7 mouse cellular contexts compared by ENCODE assay signal in genomic region chr9:66591851-66592645, GRCm38 (mm10). TPM values are rescaled to one million over a fixed set of nuclear protein-coding genes. Genes with fewer than 3 reads are reported as not detected.
A peak's percentile ranks its signal among the peaks of the same experiment; 100 is the strongest.
DNase-seq lines count a peak whose midpoint lies in the region; ATAC-seq lines count a peak whose summit lies in the region.

No protein-coding gene starts in this region.

- H3K9ac ChIP-seq in embryonic facial prominence, embryonic 15.5 days: peak overlapping the region; percentile 85
- peak overlapping the region; percentile 99 for H3K9ac ChIP-seq in heart, embryonic 16.5 days (ENCODE audit: low read length)
- peak overlapping the region; percentile 97 for H3K9ac ChIP-seq in midbrain, embryonic 13.5 days (replicated peaks)

- H3K4me2 ChIP-seq in embryonic facial prominence, embryonic 15.5 days (replicated peaks): peak overlapping the region; percentile 71
- peak overlapping the region; percentile 91 for H3K4me2 ChIP-seq in heart, embryonic 16.5 days (ENCODE audit: low read depth, low read length)
- peak overlapping the region; percentile 74 for H3K4me2 ChIP-seq in midbrain, embryonic 13.5 days (replicated peaks)

- peak; percentile 44 for ATAC-seq in embryonic facial prominence, embryonic 15.5 days (ENCODE audit: insufficient number of reproducible peaks, low FRiP score, low TSS enrichment, low read depth)
- peak; percentile 23 for ATAC-seq in heart, embryonic 16.5 days (replicated peaks; ENCODE audit: extremely low read depth, insufficient read depth, low FRiP score)
- ATAC-seq in midbrain, embryonic 13.5 days: peak; percentile 68

- peak; percentile 14 for DNase-seq in ES-CJ7 (ENCODE audit: low read depth, low spot score)
- peak; percentile 60 for DNase-seq in adipocyte (ENCODE audit: low spot score)
- peak; percentile 54 to 72 for DNase-seq in kidney, postnatal 36 days
- peak; percentile 49 for DNase-seq in splenic B cell, adult 2 months (ENCODE audit: low read depth, low spot score)

- peaks cover 43% of the 10 kb centered on the region for H3K4me1 ChIP-seq in embryonic facial prominence, embryonic 15.5 days
- H3K4me1 ChIP-seq in heart, embryonic 16.5 days (ENCODE audit: control insufficient read depth, insufficient read depth, low read length): peaks cover 28% of the 10 kb centered on the region
- H3K4me1 ChIP-seq in midbrain, embryonic 13.5 days (replicated peaks): peaks cover 51% of the 10 kb centered on the region

- H3K36me3 ChIP-seq in embryonic facial prominence, embryonic 15.5 days: no peaks in the 10 kb centered on the region
- H3K36me3 ChIP-seq in heart, embryonic 16.5 days (ENCODE audit: control insufficient read depth, insufficient read depth): no peaks in the 10 kb centered on the region
- no peaks in the 10 kb centered on the region for H3K36me3 ChIP-seq in midbrain, embryonic 13.5 days
- H3K36me3 ChIP-seq in splenic B cell, adult 2 months (ENCODE audit: control insufficient read depth, insufficient read depth, low read length, poor library complexity, severe bottlenecking): no peaks in the 10 kb centered on the region

- H3K9me3 ChIP-seq in embryonic facial prominence, embryonic 15.5 days (replicated peaks): no peaks in the 10 kb centered on the region
- H3K9me3 ChIP-seq in heart, embryonic 16.5 days (replicated peaks; ENCODE audit: control insufficient read depth, low read length): no peaks in the 10 kb centered on the region
- no peaks in the 10 kb centered on the region for H3K9me3 ChIP-seq in midbrain, embryonic 13.5 days

- H3K27me3 ChIP-seq in embryonic facial prominence, embryonic 15.5 days: no peaks in the 10 kb centered on the region
- no peaks in the 10 kb centered on the region for H3K27me3 ChIP-seq in heart, embryonic 16.5 days (ENCODE audit: control insufficient read depth, insufficient read depth, low read length)
- H3K27me3 ChIP-seq in midbrain, embryonic 13.5 days: peaks cover 20% of the 10 kb centered on the region; the same call in 1 of the 2 replicates
- H3K27me3 ChIP-seq in splenic B cell, adult 2 months (ENCODE audit: control insufficient read depth, insufficient read depth, low read length, poor library complexity, severe bottlenecking): no peaks in the 10 kb centered on the region

- H3K27ac ChIP-seq in embryonic facial prominence, embryonic 15.5 days (replicated peaks): peak overlapping the region; percentile 93
- peak overlapping the region; percentile 97 for H3K27ac ChIP-seq in heart, embryonic 16.5 days (ENCODE audit: low read length)
- H3K27ac ChIP-seq in midbrain, embryonic 13.5 days: peak overlapping the region; percentile 96

- peak overlapping the region; percentile 86 for H3K4me3 ChIP-seq in embryonic facial prominence, embryonic 15.5 days (replicated peaks)
- peak overlapping the region; percentile 98 for H3K4me3 ChIP-seq in heart, embryonic 16.5 days (ENCODE audit: low read length)
- peak overlapping the region; percentile 77 for H3K4me3 ChIP-seq in midbrain, embryonic 13.5 days (replicated peaks)

- under 1% methylated on average over 68 of the region's 83 CpGs for WGBS in embryonic facial prominence, embryonic 15.5 days
- WGBS in heart, embryonic 16.5 days: under 1% methylated on average over 77 of the region's 83 CpGs
- 0% methylated on average over 66 of the region's 83 CpGs for WGBS in midbrain, embryonic 13.5 days

RNA-seq across cellular contexts. Expression of gene Usp3, which starts 0.9 kb away (rescaled TPM):
- polyA plus RNA-seq in embryonic facial prominence, embryonic 15.5 days (2015; fragmentation: Nextera tagmentation; extraction: Ambion mirVana): 54.0 and 58.9 TPM in 2 replicates
- 42.3 and 42.7 TPM in 2 replicates for polyA plus RNA-seq in heart, embryonic 16.5 days (2015; fragmentation: Nextera tagmentation; extraction: Ambion mirVana)
- 109 and 118 TPM in 2 replicates for polyA plus RNA-seq in midbrain, embryonic 13.5 days (2015; fragmentation: Nextera tagmentation; extraction: Ambion mirVana)

Comparison
In these comparisons a context has a peak if more than half of its experiments do, and no peak if none do; other contexts are left out.
1. Peak in every context shown above with its lines: DNase-seq, ATAC-seq, H3K4me3 ChIP-seq and H3K27ac ChIP-seq.